Mouse (Mus musculus) limb, embryonic 15.5 days (tissue): ENCODE measurements around the gene Pigu. TPM values are rescaled to one million over a fixed set of nuclear protein-coding genes. Genes with fewer than 3 reads are reported as not detected.

Source experiments
- ATAC-seq: fragments of 200-750 bp; cut with Nextera tagmentation; 2 replicates; pipeline ENCODE4 v1.8.0; 2017; ENCODE audit warnings: low read depth, moderate TSS enrichment; ENCODE audit not compliant: insufficient number of reproducible peaks, low FRiP score, low TSS enrichment
- H3K27ac ChIP-seq: fragments of 300-500 bp; sonication (generic); 2 replicates; pipeline ENCODE4 v1.5.1; 2015; ENCODE audit warnings: moderate library complexity, mild to moderate bottlenecking, inconsistent platforms
- H3K27me3 ChIP-seq: fragments of 300-500 bp; sonication (generic); 2 replicates; pipeline ENCODE4 v1.6.1; 2015; ENCODE audit warnings: inconsistent platforms
- H3K36me3 ChIP-seq: fragments of 300-500 bp; sonication (generic); 2 replicates; pipeline ENCODE4 v1.6.1; 2015; ENCODE audit warnings: inconsistent platforms
- H3K4me1 ChIP-seq: fragments of 300-500 bp; sonication (generic); 2 replicates; pipeline ENCODE4 v1.6.1; 2015; ENCODE audit warnings: inconsistent platforms
- H3K4me2 ChIP-seq: fragments of 300-500 bp; sonication (generic); 2 replicates; pipeline ENCODE4 v1.6.1; 2015; ENCODE audit warnings: mild to moderate bottlenecking, inconsistent platforms
- H3K4me3 ChIP-seq: fragments of 300-500 bp; sonication (generic); 2 replicates; pipeline ENCODE4 v1.5.1; 2015; ENCODE audit warnings: mild to moderate bottlenecking, inconsistent platforms
- H3K9ac ChIP-seq: fragments of 300-500 bp; sonication (generic); 2 replicates; pipeline ENCODE4 v1.6.1; 2015; ENCODE audit warnings: inconsistent platforms
- H3K9me3 ChIP-seq: fragments of 300-500 bp; sonication (generic); 2 replicates; pipeline ENCODE4 v1.6.1; 2016; ENCODE audit warnings: inconsistent platforms
- WGBS: fragments of 180-500 bp; shearing (Covaris S2); methylation state at CpG from one replicate; pipeline ENCODE4 v1.1.7; 2015; 5-methylcytosine and 5-hydroxymethylcytosine counted together
- microRNA counts: library from miRNA; unstranded; fragments of <30 nt; microRNA quantifications from one replicate; lab custom pipeline; 2016
- microRNA-seq: library from miRNA; unstranded; fragments of <30 nt; microRNA quantifications from one replicate; pipeline ENCODE4, GENCODE M21; 2016
- polyA plus RNA-seq: library from polyadenylated mRNA; unstranded; fragments of >200 nt; fragmentation: Nextera tagmentation; extraction: Ambion mirVana; gene quantifications from 2 replicates; pipeline ENCODE4 v1.2.1, GENCODE M21; 2015

Gene Pigu
- polyA plus RNA-seq, 1 experiment from 2014 or later = 41.7 TPM

DNA sequence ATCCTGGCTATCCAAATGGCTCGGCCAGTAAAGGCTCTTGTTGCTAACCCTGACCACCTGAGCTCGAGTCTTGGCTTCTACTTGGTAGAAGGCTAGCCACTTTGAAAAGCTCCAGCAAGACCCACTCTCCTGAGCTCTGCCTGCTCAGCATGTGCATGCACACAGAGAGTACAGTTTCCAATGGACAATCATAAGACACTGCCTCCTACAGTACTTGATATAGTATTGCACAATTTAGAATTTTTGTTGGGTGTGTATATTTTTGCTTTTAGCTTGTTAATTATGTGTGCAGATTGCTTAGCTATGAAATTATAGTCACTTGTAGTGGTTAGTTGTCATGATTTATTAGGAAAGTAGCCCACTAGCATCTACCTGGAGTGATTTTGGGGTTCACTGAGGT lies 108.5 kb downstream of the Pigu start:
- H3K4me2 ChIP-seq = no peak overlapping the region
- ATAC-seq = no peak
- H3K36me3 ChIP-seq = peaks cover 80% of the 10 kb centered on the region
- no peaks in the 10 kb centered on the region for H3K4me1 ChIP-seq
- no peaks in the 10 kb centered on the region for H3K27me3 ChIP-seq
- peak overlapping the region; percentile 30; the same call in 1 of the 2 replicates for H3K27ac ChIP-seq
- H3K9me3 ChIP-seq = no peaks in the 10 kb centered on the region
- no peak overlapping the region for H3K4me3 ChIP-seq
- 48% methylated on average over 2 of the region's 2 CpGs for WGBS
- H3K9ac ChIP-seq = no peak overlapping the region

- Histone ChIP-seq H3K9ac (no peak overlapping the region), H3K4me3 (no peak overlapping the region), H3K36me3 (peaks cover 86% of the 10 kb centered on the region), H3K9me3 (no peaks in the 10 kb centered on the region), H3K4me1 (no peaks in the 10 kb centered on the region), H3K27me3 (no peaks in the 10 kb centered on the region), H3K27ac (peak overlapping the region; percentile 30; the same call in 1 of the 2 replicates), H3K4me2 (no peak overlapping the region)
- ATAC-seq = no peak; the same call in 1 of the 2 replicates
- WGBS = 69% methylated on average over 1 of the region's 1 CpGs
Measured at GRCm38 (mm10) chr2:155248206-155248605, 109.0 kb downstream of the Pigu start.

DNA sequence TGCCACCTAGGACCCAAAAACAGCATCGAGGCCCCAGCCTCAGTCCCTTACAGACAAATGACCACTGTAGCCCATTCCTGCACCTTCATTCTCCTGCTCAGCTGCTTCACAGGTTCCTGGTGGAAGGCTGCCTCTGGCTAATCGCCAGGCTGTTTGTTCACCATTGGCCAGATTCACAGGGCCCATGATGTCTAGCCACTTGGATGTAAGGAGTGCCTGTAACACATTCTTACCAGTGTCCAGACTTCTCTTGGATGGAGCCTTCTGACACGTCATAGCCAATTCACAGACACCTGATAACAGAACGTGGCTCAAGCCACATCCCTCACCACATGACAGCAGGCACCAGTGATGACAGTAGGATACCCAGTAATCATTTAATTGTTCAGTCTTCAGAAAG lies 111.0 kb downstream of the Pigu start:
- Histone ChIP-seq H3K36me3 (peaks cover 90% of the 10 kb centered on the region), H3K4me2 (no peak overlapping the region), H3K4me3 (no peak overlapping the region), H3K27ac (no peak overlapping the region), H3K4me1 (no peaks in the 10 kb centered on the region), H3K27me3 (no peaks in the 10 kb centered on the region), H3K9ac (no peak overlapping the region), H3K9me3 (no peaks in the 10 kb centered on the region)
- WGBS = 90% methylated on average over 4 of the region's 4 CpGs
- no peak for ATAC-seq

GRCm38 (mm10) chr2:155242296-155242855 lies 114.9 kb downstream of the Pigu start:
- Histone ChIP-seq H3K36me3 (peaks cover 57% of the 10 kb centered on the region), H3K9me3 (no peaks in the 10 kb centered on the region), H3K27ac (0 out of 2 replicates have a peak overlapping the region, but pooled peaks have one; percentile 22), H3K4me3 (no peak overlapping the region), H3K4me1 (peaks cover 15% of the 10 kb centered on the region), H3K4me2 (no peak overlapping the region), H3K27me3 (no peaks in the 10 kb centered on the region), H3K9ac (no peak overlapping the region)
- 77% methylated on average over 7 of the region's 7 CpGs for WGBS
- no peak for ATAC-seq

DNA sequence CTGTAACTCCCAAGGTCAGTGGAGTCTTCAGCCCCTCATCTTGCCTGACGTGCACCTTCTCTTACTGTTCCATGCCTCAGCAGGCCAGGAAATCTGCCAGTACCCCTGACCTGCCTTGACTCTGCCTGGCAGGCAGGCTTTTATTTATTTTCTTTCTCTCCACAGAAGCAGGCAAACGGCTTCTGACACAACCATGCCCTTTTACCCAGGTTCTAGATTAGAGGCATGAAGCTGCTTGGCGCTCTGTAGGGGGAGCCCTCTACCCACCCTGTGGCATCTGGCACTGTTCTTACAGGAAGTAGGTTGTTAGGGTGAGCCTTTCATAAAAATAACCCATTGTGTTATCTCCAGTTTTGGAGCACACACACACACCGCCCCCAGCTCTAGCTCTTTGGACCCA lies 116.3 kb downstream of the Pigu start:
- Histone ChIP-seq H3K27ac (no peak overlapping the region), H3K9ac (no peak overlapping the region), H3K4me3 (no peak overlapping the region), H3K4me2 (no peak overlapping the region), H3K27me3 (no peaks in the 10 kb centered on the region), H3K36me3 (peaks cover 44% of the 10 kb centered on the region), H3K9me3 (no peaks in the 10 kb centered on the region), H3K4me1 (peaks cover 17% of the 10 kb centered on the region)
- ATAC-seq = no peak
- 77% methylated on average over 4 of the region's 4 CpGs for WGBS

GRCm38 (mm10) chr2:155237276-155237675 lies 120.0 kb downstream of the Pigu start:
- peaks cover 17% of the 10 kb centered on the region for H3K4me1 ChIP-seq
- no peaks in the 10 kb centered on the region for H3K9me3 ChIP-seq
- H3K4me3 ChIP-seq = peak overlapping the region; percentile 79
- ATAC-seq = no peak
- peak overlapping the region; percentile 72 for H3K4me2 ChIP-seq
- peaks cover 7% of the 10 kb centered on the region for H3K36me3 ChIP-seq
- H3K27ac ChIP-seq = peak overlapping the region; percentile 94; the same call in 1 of the 2 replicates
- peak overlapping the region; percentile 96 for H3K9ac ChIP-seq
- 7% methylated on average over 4 of the region's 4 CpGs for WGBS
- no peaks in the 10 kb centered on the region for H3K27me3 ChIP-seq

DNA sequence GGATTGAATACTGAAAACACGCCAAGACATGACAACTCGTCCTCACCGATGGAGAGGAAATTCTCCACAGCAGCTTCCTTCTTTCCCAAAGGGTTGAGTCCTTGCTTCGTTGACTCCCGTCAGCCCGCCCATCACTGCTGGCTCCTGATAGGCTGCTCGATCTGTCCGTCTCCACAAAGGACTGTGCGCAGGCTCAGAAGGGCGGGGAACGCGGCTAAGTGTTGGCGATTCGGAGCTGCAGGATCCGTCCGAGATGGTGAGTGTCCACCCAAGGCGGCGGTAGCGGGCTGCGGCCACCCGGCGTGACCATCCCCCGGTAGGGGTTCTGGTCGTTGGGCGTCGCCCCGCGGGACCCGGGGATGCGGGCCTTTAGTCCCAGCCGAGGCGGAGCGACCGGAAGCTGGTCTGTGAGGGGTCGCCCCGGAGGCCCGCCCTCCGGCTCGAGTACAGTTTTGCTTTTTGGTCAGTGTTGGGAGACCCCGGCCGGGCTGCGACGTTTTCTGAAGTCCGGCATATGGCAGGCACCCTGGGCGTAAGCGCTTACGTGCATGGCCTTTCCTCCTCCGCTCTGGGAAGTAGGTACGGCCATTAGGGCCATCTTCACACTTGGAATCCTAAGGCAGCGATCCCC lies 120.8 kb downstream of the Pigu start, which contains the start of gene Dynlrb1:
TSS of gene Dynlrb1 (plus strand) at position 172 of the 631 bp plus-strand sequence.
- Histone ChIP-seq H3K9ac (peak within 1 kb of the TSS; percentile 96), H3K27ac (peak within 1 kb of the TSS; percentile 94), H3K4me1 (peaks cover 17% of the 10 kb centered on the region), H3K4me2 (peak within 1 kb of the TSS; percentile 72), H3K9me3 (no peaks in the 10 kb centered on the region), H3K4me3 (peak within 1 kb of the TSS; percentile 79), H3K27me3 (no peaks in the 10 kb centered on the region), H3K36me3 (peaks cover 6% of the 10 kb centered on the region; the same call in 1 of the 2 replicates)
- ATAC-seq = peak; percentile 96
- WGBS = under 1% methylated on average over 50 of the region's 50 CpGs

DNA sequence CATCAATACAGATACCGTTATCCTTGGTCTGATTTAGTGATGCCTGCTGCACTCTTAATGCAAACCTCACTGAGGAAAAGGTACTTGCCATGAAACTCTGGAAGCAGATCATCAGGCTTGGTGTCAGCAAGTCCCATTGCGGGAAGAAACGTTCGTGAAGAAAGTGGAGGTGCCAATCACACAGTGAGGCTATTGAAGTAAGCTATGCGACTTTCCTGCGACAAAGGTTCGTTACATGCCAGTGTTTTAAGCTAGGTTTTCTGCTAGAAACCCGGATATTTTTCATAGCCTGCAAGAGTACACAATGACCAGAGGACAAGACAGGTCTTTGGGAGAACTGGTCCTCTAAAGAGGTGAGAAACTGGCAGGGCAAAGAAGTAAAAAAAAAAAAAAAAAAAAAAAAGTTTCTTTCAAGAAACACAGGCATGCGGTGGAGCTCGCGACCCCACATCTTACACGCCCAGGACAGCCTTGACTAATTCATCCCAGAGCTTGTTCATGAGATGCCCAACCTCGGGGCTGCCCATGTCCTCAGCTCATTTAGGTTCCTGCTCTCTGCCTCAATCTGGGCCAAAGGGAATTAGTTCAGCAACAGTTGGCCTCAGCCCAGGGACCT lies 121.4 kb downstream of the Pigu start:
- peak overlapping the region; percentile 79 for H3K4me3 ChIP-seq
- peak overlapping the region; percentile 94 for H3K27ac ChIP-seq
- peak; percentile 83 for ATAC-seq
- WGBS = 4% methylated on average over 13 of the region's 13 CpGs
- no peaks in the 10 kb centered on the region for H3K27me3 ChIP-seq
- H3K36me3 ChIP-seq = peaks cover 4% of the 10 kb centered on the region; the same call in 1 of the 2 replicates
- no peaks in the 10 kb centered on the region for H3K9me3 ChIP-seq
- H3K4me1 ChIP-seq = peaks cover 15% of the 10 kb centered on the region
- peak overlapping the region; percentile 34; the same call in 1 of the 2 replicates for H3K9ac ChIP-seq
- peak overlapping the region; percentile 56 for H3K4me2 ChIP-seq

MicroRNAs within 50 kb of the gene (microRNA counts, 519-probe panel; counts per million panel counts)
- 2,030 counts per million, percentile 35 among the panel's probes with 10 or more counts for microRNA mmu-miR-695 (lab: Ali Mortazavi, UCI)

Small RNA genes within 50 kb of the gene (microRNA-seq; reads per million reads assigned to microRNA genes)
- not detected for gene Mir695

Other genes starting within 250 kb of the Pigu start
- 51.9 and 54.9 TPM in 2 replicates for gene Itch, start 223.9 kb downstream of the Pigu start, polyA plus RNA-seq
- 443 and 453 TPM in 2 replicates for gene Dynlrb1, start 120.9 kb downstream of the Pigu start, polyA plus RNA-seq
- gene Map1lc3a, start 81.1 kb downstream of the Pigu start, polyA plus RNA-seq = 205 and 220 TPM in 2 replicates
- gene Trp53inp2, start 23.6 kb upstream of the Pigu start, polyA plus RNA-seq = 16.7 and 20.8 TPM in 2 replicates
- 13.9 and 19.2 TPM in 2 replicates for gene Ncoa6, start 116.5 kb upstream of the Pigu start, polyA plus RNA-seq
- gene Acss2, start 160.5 kb upstream of the Pigu start, polyA plus RNA-seq = 13.4 and 15.3 TPM in 2 replicates
- 5.6 and 5.7 TPM in 2 replicates for gene Ggt7, start 160.8 kb upstream of the Pigu start, polyA plus RNA-seq
- 26.7 and 28.3 TPM in 2 replicates for gene Gss, start 235.4 kb upstream of the Pigu start, polyA plus RNA-seq